8 mouse cellular contexts compared by ENCODE assay signal in genomic region chr8:105757796-105758276, GRCm38 (mm10). TPM values are rescaled to one million over a fixed set of nuclear protein-coding genes. Genes with fewer than 3 reads are reported as not detected.
DNase-seq lines count a peak whose midpoint lies in the region; ATAC-seq and TF ChIP-seq lines count a peak whose summit lies in the region.

No protein-coding gene starts in this region.

- ATAC-seq in hindbrain, embryonic 15.5 days (ENCODE audit: low FRiP score, low read depth): peak; percentile 52; the same call in 1 of the 2 replicates
- ATAC-seq in midbrain, postnatal 0 days (ENCODE audit: low FRiP score): no peak; the same call in 1 of the 2 replicates

- H3K4me3 ChIP-seq in left cerebral cortex, adult 2 months: peak overlapping the region; percentile 69
- peak overlapping the region; percentile 91 for H3K4me3 ChIP-seq in hindbrain, embryonic 15.5 days
- peak overlapping the region; percentile 82 for H3K4me3 ChIP-seq in midbrain, postnatal 0 days (ENCODE audit: low read depth, low read length)

- H3K4me1 ChIP-seq in hindbrain, embryonic 15.5 days (replicated peaks): peaks cover 38% of the 10 kb centered on the region
- peaks cover 9% of the 10 kb centered on the region for H3K4me1 ChIP-seq in midbrain, postnatal 0 days (ENCODE audit: insufficient read depth, low read length)

- peak overlapping the region; percentile 82 for H3K9ac ChIP-seq in hindbrain, embryonic 15.5 days
- peak overlapping the region; percentile 90 for H3K9ac ChIP-seq in midbrain, postnatal 0 days (replicated peaks; ENCODE audit: low read length, poor library complexity, severe bottlenecking)

- H3K9me3 ChIP-seq in hindbrain, embryonic 15.5 days: no peaks in the 10 kb centered on the region
- H3K9me3 ChIP-seq in midbrain, postnatal 0 days (ENCODE audit: low read length): no peaks in the 10 kb centered on the region

- H3K27me3 ChIP-seq in hindbrain, embryonic 15.5 days: no peaks in the 10 kb centered on the region
- H3K27me3 ChIP-seq in midbrain, postnatal 0 days (ENCODE audit: insufficient read depth, low read length): no peaks in the 10 kb centered on the region

- intact Hi-C loops in left cerebral cortex, adult 2 months (cut with DNase I): loop anchor here (2.0 kb wide), 1 partner anchor 69 kb away; the partner anchor contains the start of genes Ranbp10 and Tsnaxip1
- intact Hi-C loops in left cerebral cortex, postnatal 25 days (cut with DNase I): no loop called here

- no peaks in the 10 kb centered on the region for H3K36me3 ChIP-seq in hindbrain, embryonic 15.5 days
- no peaks in the 10 kb centered on the region for H3K36me3 ChIP-seq in midbrain, postnatal 0 days (ENCODE audit: insufficient read depth, low read length)

- H3K4me2 ChIP-seq in hindbrain, embryonic 15.5 days: peak overlapping the region; percentile 57
- H3K4me2 ChIP-seq in midbrain, postnatal 0 days (ENCODE audit: low read depth, low read length, poor library complexity, severe bottlenecking): peak overlapping the region; percentile 58

- peak overlapping the region; percentile 82 for H3K27ac ChIP-seq in left cerebral cortex, adult 2 months
- H3K27ac ChIP-seq in hindbrain, embryonic 15.5 days (replicated peaks): peak overlapping the region; percentile 94
- H3K27ac ChIP-seq in midbrain, postnatal 0 days (ENCODE audit: low read depth, low read length): peak overlapping the region; percentile 89

- WGBS in hindbrain, embryonic 15.5 days: under 1% methylated on average over 12 of the region's 12 CpGs
- WGBS in midbrain, postnatal 0 days: 2% methylated on average over 12 of the region's 12 CpGs

- TF ChIP-seq POLR2A in brain, embryonic 14.5 days (IDR thresholded peaks at IDR 0.05; ENCODE audit: borderline replicate concordance, extremely low read depth, insufficient read depth, insufficient read length, poor library complexity, severe bottlenecking): no peak

- TF ChIP-seq CTCF in left cerebral cortex, adult 2 months (IDR thresholded peaks at IDR 0.05): no peak
- no peak for TF ChIP-seq CTCF in brain, embryonic 14.5 days (IDR thresholded peaks at IDR 0.05; ENCODE audit: borderline replicate concordance, extremely low read depth, insufficient read depth, insufficient read length)
- no peak for TF ChIP-seq CTCF in midbrain, postnatal 0 days (IDR thresholded peaks at IDR 0.05)

- DNase-seq in left cerebral cortex, adult 2 months (ENCODE audit: extremely low spot score in 1 of 2, low spot score in 2 of 2): no peak
- no peak for DNase-seq in left cerebral cortex, postnatal 25 days (ENCODE audit: low spot score in 2 of 2)
- peak; percentile 51 for DNase-seq in brain, embryonic 14.5 days (ENCODE audit: low read depth)
- peak; percentile 23 for DNase-seq in midbrain, postnatal 0 days (ENCODE audit: low spot score)
- no peak for DNase-seq in urinary bladder, postnatal 36 days (ENCODE audit: low spot score in 2 of 2)
- DNase-seq in spleen, adult 18-20 months: no peak
- no peak for DNase-seq in ovary, adult 18-20 months (ENCODE audit: low spot score)

RNA-seq across cellular contexts. Expression of gene Gfod2, which starts 0.6 kb away (rescaled TPM):
- 10 to 100 TPM; 21.0 to 26.0 TPM for total RNA-seq in left cerebral cortex, adult 2 months (2021)
- 10 to 100 TPM; 22.0 to 25.5 TPM for total RNA-seq in left cerebral cortex, postnatal 25 days (2021)
- polyA plus RNA-seq in brain, embryonic 14.5 days (2012; rRNA removed): 56.1 and 62.6 TPM in 2 replicates
- 81.2 and 88.3 TPM in 2 replicates for polyA plus RNA-seq in hindbrain, embryonic 15.5 days (2015; fragmentation: Nextera tagmentation; extraction: Ambion mirVana)
- 47.6 and 64.7 TPM in 2 replicates for total RNA-seq in midbrain, postnatal 0 days (2014; rRNA removed)
- 60.9 and 67.9 TPM in 2 replicates for polyA plus RNA-seq in midbrain, postnatal 0 days (2015; fragmentation: Nextera tagmentation; extraction: Ambion mirVana)

RNA-seq across cellular contexts. Expression of gene Enkd1, which starts 49.8 kb away (rescaled TPM):
- total RNA-seq in left cerebral cortex, adult 2 months (2021): 10 to 100 TPM in 1 of 2 experiments, 1 to 10 TPM in 1; 9.6 to 10.6 TPM
- total RNA-seq in left cerebral cortex, postnatal 25 days (2021): 1 to 10 TPM; 8.7 to 9.8 TPM
- 19.9 and 32.7 TPM in 2 replicates for polyA plus RNA-seq in brain, embryonic 14.5 days (2012; rRNA removed)
- 15.7 and 16.6 TPM in 2 replicates for polyA plus RNA-seq in hindbrain, embryonic 15.5 days (2015; fragmentation: Nextera tagmentation; extraction: Ambion mirVana)
- total RNA-seq in midbrain, postnatal 0 days (2014; rRNA removed): 9.8 and 11.2 TPM in 2 replicates
- 15.4 and 15.6 TPM in 2 replicates for polyA plus RNA-seq in midbrain, postnatal 0 days (2015; fragmentation: Nextera tagmentation; extraction: Ambion mirVana)

RNA-seq across cellular contexts. Expression of gene 4933405L10Rik, which starts 50.4 kb away (rescaled TPM):
- total RNA-seq in left cerebral cortex, adult 2 months (2021): under 1 TPM in 1 of 2 experiments, not detected in 1; 0.29 TPM
- total RNA-seq in left cerebral cortex, postnatal 25 days (2021): under 1 TPM; 0.53 to 0.60 TPM
- not detected in 2 replicates for polyA plus RNA-seq in brain, embryonic 14.5 days (2012; rRNA removed)
- polyA plus RNA-seq in hindbrain, embryonic 15.5 days (2015; fragmentation: Nextera tagmentation; extraction: Ambion mirVana): 0.20 and 0.23 TPM in 2 replicates
- not detected in 2 replicates for total RNA-seq in midbrain, postnatal 0 days (2014; rRNA removed)
- 0.44 and 0.50 TPM in 2 replicates for polyA plus RNA-seq in midbrain, postnatal 0 days (2015; fragmentation: Nextera tagmentation; extraction: Ambion mirVana)

RNA-seq across cellular contexts. Expression of gene Pard6a, which starts 56.9 kb away (rescaled TPM):
- total RNA-seq in left cerebral cortex, adult 2 months (2021): 10 to 100 TPM; 43.0 to 47.2 TPM
- total RNA-seq in left cerebral cortex, postnatal 25 days (2021): 10 to 100 TPM; 41.2 to 46.6 TPM
- 40.7 and 59.2 TPM in 2 replicates for polyA plus RNA-seq in brain, embryonic 14.5 days (2012; rRNA removed)
- polyA plus RNA-seq in hindbrain, embryonic 15.5 days (2015; fragmentation: Nextera tagmentation; extraction: Ambion mirVana): 55.1 and 57.1 TPM in 2 replicates
- total RNA-seq in midbrain, postnatal 0 days (2014; rRNA removed): 99.3 and 110 TPM in 2 replicates
- polyA plus RNA-seq in midbrain, postnatal 0 days (2015; fragmentation: Nextera tagmentation; extraction: Ambion mirVana): 71.4 and 73.4 TPM in 2 replicates

RNA-seq across cellular contexts. Expression of gene Acd, which starts 56.9 kb away (rescaled TPM):
- 10 to 100 TPM; 51.7 to 56.6 TPM for total RNA-seq in left cerebral cortex, adult 2 months (2021)
- total RNA-seq in left cerebral cortex, postnatal 25 days (2021): 10 to 100 TPM; 44.5 to 51.9 TPM
- polyA plus RNA-seq in brain, embryonic 14.5 days (2012; rRNA removed): 62.5 and 79.9 TPM in 2 replicates
- polyA plus RNA-seq in hindbrain, embryonic 15.5 days (2015; fragmentation: Nextera tagmentation; extraction: Ambion mirVana): 85.1 and 92.6 TPM in 2 replicates
- total RNA-seq in midbrain, postnatal 0 days (2014; rRNA removed): 20.6 and 32.0 TPM in 2 replicates
- polyA plus RNA-seq in midbrain, postnatal 0 days (2015; fragmentation: Nextera tagmentation; extraction: Ambion mirVana): 84.7 and 93.0 TPM in 2 replicates

Comparison
In these comparisons a context has a peak if more than half of its experiments do, and no peak if none do; other contexts are left out.
1. DNase-seq: peak in brain, embryonic 14.5 days (single experiment) and midbrain, postnatal 0 days (single experiment); none in left cerebral cortex, adult 2 months (0 of 2), left cerebral cortex, postnatal 25 days (0 of 2), urinary bladder, postnatal 36 days (0 of 2), spleen, adult 18-20 months (0 of 2) and ovary, adult 18-20 months (single experiment).
2. Peak in every context shown above with its lines, with median percentiles within 50 percentile points of each other: H3K27ac ChIP-seq and H3K4me3 ChIP-seq.